Mouse (Mus musculus) layer of hippocampus, adult 9-10 months (tissue): ENCODE data around the gene Vrk1.
A peak's percentile ranks its signal among the peaks of the same experiment; 100 is the strongest.

Experiments
- DNase-seq: peaks from one replicate; pipeline ENCODE4 v3.0.0; 2022; ENCODE audit warnings: low spot score

Gene Vrk1

GRCm38 (mm10) chr12:106001775-106002174, 8.3 kb upstream of the Vrk1 start:
- DNase-seq, result no peak

- DNase-seq, result no peak
Measured at GRCm38 (mm10) chr12:106004719-106005118, 5.3 kb upstream of the Vrk1 start.

GRCm38 (mm10) chr12:106006218-106006617, 3.8 kb upstream of the Vrk1 start:
- DNase-seq, result no peak

- DNase-seq, result peak; percentile 24
Measured at GRCm38 (mm10) chr12:106008348-106009050, 1.5 kb upstream of the Vrk1 start.

DNA sequence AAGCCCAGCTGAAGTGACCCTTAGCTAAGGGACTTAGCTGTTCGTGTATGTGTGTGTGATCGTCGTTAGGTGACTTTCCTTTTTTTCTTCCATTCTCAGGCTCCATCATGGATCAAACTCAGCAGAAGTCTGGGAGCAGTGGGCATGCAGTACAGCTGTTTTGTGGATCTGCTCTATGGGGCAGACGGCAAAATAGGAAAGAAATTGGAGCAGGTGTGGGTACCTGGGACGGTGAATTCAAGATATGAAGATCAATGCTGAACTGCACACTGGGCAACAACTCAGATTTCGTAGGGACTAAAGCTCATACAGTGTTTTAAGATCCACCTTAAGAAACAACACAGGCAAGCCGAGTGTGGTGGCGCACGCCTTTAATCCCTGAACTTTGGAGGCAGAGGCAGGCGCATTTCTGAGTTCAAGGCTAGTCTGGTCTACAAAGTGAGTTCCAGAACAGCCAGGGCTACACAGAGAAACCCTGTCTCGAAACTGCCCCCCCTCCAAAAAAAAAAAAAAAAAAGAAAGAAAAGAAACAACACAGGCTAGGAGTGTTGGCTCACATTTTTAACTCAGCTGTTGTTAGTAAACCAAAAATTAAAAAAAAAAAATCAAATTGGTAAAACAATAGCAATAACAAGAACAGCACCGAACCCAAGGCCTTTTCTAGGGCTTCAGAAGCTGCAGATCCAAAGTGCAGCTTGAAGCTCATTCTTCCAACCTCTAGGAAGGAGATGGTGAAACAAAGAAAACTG, 732 bp upstream of the Vrk1 start:
- DNase-seq, result no peak

DNA sequence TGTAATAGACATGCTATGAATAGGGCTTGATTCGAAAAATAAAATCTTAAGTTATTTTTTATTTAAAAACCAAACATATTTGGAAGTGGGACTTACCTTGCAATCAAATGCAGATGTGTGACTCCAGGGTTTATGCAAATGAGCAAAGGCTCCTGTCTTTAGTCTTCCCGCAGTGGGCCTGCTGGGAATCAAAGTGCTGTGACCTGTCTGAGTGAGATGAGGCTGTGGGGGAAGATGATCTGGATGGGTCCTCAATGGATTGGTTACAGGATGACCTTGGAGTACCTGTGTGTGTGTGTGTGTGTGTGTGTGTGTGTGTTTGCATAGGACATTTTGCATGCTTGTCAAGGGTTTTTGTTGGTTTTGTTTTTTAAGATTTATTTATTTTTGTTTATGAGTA, 2.1 kb downstream of the Vrk1 start:
- no peak for DNase-seq

DNA sequence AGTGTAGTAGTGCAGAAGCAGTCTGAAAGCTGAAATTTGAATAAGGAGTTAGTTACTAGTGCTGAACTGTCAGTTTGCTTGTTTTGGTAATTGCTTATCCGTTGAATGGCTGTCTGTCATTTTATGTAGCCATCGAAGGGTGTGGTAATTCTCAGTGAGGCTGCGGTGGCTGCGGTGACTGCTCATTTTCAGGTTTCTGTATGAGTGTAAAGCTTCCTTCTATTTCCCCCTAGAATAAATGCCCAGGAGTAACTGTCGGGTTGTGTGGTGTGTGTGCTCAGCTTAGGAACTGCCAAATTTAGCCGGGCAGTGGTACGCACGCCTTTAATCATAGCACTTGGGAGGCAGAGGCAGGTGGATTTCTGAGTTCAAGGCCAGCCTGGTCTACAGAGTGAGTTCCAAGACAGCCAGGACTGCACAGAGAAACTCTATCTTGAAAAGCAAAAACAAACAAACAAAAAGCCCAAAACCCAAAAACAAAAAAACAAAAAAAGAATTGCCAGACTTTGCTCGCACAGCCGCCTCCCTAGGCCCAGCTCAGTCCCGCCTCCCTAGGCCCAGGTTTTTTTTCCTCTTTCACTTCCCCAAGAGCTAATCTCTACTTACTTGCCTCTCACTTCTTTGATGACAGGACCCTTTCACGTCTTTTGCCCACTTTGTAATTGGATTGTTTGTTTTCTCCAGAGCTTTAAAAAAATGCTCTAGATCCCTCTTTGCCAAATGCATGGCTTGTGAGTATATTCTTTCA, 6.4 kb downstream of the Vrk1 start:
- no peak for DNase-seq

DNA sequence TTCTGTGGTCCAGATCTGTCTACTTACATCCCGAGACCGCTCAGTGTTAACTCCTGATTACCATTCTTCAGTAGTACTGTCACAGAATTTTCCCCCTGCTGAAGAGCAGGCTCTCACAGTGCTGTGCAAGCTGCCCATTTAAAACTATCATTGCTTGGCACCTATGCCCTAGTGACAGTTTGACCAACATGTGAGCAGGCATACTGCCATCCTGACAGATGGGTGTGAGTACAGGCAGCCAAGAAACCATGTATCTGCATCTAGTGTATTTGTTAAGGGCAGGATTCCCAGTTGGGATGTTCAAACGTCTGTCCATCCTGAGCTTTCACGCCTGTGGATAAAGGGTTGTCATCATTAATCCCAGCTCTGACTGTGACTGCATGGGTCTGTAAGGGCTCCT, 10.0 kb downstream of the Vrk1 start:
- DNase-seq, result peak; percentile 72

DNA sequence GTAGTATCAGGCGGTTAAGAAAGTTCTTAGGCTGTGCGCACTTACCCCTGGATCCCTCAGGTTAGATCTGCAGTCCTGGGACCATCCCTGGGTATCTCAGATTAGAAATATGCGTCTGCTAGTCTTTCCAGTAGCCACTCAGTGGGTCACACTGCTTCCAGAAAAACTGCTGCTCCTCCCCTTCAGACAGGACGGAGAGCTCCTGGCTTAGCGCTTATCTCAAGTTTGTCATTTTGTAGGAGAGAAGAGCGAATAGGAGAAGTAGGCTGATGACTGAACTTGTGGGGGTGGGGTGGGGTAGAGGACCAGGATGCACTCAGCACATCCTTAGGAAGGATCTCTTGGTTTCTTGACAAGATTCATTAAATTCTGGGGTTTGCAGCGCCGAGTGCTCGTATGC, 13.6 kb downstream of the Vrk1 start:
- DNase-seq, result no peak

DNA sequence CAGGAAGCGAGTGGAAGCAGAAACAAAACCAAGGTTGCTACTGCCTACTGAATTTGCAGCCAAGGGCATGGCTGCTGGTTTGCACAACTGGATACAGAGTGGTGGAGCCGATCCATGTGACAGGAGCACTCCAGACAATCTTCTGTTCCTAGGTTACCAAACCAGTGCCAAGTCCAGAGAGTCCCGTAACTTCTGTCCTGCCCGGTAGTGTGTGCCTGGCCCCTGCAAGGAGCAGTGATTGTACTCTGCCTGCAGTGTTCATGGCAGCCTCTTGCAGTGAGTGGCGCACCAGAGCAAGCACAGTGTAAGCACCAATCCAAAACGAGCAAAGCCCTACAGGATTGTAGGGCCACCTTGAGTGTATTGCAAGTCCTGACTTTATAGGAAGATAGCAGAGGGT, 15.4 kb downstream of the Vrk1 start:
- DNase-seq, result no peak

- no peak for DNase-seq
Measured at GRCm38 (mm10) chr12:106026385-106027134, 16.5 kb downstream of the Vrk1 start.

DNA sequence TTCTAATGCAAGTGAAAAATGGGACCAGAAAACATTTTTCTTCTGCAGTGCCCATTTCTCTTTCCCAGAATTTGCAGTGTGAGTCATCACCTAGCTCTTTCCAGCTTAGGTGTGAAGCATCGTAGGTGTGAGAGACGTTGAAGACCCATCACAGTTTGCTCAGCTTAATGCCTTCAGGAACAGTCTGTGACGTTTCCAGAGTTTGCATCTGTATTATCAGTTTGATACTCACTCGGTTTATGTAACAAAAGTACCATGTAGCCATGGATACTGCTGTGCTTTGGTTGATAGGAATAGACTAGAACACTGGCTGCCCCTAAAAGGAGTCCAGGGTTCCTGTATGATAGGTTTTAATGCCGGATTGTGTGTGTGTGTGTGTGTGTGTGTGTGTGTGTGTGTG, 17.3 kb downstream of the Vrk1 start:
- no peak for DNase-seq

- no peak for DNase-seq
Measured at GRCm38 (mm10) chr12:106029582-106029981, 19.6 kb downstream of the Vrk1 start.

GRCm38 (mm10) chr12:106030146-106030745, 20.2 kb downstream of the Vrk1 start:
- DNase-seq, result peak; percentile 21

GRCm38 (mm10) chr12:106030796-106031195, 20.8 kb downstream of the Vrk1 start:
- DNase-seq, result no peak

GRCm38 (mm10) chr12:106031916-106032315, 21.9 kb downstream of the Vrk1 start:
- no peak for DNase-seq

GRCm38 (mm10) chr12:106032361-106032760, 22.3 kb downstream of the Vrk1 start:
- no peak for DNase-seq

DNA sequence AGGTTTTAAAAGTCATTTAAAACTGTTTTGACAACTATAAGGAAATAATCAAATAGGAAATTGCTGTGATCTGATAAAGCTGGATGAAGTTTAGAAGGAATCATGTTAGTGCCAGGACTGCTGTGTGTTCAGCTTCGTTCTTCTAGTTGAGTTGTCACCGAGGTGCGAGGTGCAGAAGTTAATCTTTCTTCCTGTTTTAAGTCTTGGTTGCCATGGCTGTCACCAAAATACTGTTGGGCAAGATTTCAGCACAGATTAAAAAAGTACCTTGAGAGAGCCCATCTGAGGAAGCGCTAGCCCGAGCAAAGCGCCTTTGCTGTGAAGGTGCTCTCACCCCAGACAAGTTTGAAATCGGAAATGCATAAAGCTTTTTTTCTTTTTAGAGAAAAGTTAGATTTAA, 24.2 kb downstream of the Vrk1 start:
- no peak for DNase-seq

GRCm38 (mm10) chr12:106034761-106035160, 24.7 kb downstream of the Vrk1 start:
- DNase-seq, result no peak

DNA sequence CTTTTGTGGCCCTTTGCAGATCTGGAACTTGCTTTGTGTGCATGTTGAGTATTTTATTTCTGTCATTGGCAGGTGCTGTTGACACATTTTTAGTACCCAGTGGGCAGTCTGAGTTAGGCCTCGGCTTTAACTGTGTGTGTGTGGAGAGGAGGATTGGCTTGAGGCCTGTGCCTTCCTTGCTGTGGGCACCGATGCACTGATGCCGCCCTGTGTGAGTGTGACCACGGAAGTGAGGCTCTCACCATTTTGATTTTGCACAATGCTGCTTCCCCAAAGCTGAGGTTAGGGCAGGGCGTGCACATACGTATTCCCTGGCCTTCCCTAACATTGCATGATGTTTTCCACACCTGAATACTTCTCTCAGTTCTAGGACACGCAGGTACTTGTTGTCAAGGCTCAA, 30.2 kb downstream of the Vrk1 start:
- DNase-seq, result no peak

DNA sequence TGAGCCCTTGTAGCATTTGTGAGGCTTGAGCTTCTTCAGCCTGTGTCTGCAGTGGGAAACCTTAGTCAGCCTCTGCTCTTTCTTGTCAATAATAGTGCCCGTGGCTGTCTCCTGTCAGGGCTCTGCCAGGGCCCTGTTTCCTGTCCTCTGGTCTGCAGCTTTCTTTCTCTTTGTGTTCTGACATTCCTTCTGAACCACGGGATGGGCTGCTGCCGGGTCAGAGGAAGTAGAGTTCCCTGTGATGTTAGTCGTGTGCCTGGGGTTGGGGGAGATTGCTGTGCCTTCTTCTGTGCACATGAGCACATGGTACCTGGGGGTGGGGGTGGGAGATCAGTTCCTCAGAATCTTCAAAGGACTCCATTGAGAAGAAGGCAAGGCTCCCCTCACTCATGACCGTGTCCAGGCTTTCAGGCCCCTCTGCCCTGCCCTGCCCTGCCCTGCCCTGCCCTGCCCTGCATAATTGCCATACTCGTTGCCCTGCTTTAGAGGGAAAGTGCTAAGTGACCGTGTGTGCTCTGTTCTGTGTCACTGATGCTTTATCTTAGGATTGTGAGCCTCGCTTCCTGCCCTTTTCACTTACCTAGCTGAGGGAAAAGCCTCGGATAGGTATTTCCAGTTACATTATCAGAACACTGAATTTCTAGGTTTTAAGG, 36.2 kb downstream of the Vrk1 start:
- DNase-seq, result no peak
